ENCODE assay signal across 8 mouse cellular contexts in genomic region chr7:78890641-78891040, GRCm38 (mm10). TPM values are rescaled to one million over a fixed set of nuclear protein-coding genes. Genes with fewer than 3 reads are reported as not detected.
A peak's percentile ranks its signal among the peaks of the same experiment; 100 is the strongest.
DNase-seq lines count a peak whose midpoint lies in the region; ATAC-seq and TF ChIP-seq lines count a peak whose summit lies in the region.

No protein-coding gene starts in this region.

- 3% methylated on average over 16 of the region's 16 CpGs for WGBS in hindbrain, embryonic 11.5 days
- WGBS in hindbrain, embryonic 13.5 days = 3% methylated on average over 16 of the region's 16 CpGs
- 2% methylated on average over 16 of the region's 16 CpGs for WGBS in hindbrain, postnatal 0 days
- 2% methylated on average over 16 of the region's 16 CpGs for WGBS in midbrain, postnatal 0 days

- H3K9ac ChIP-seq in hindbrain, embryonic 11.5 days (ENCODE audit: low read depth, low read length) = no peak overlapping the region
- H3K9ac ChIP-seq in hindbrain, embryonic 13.5 days = no peak overlapping the region
- H3K9ac ChIP-seq in hindbrain, postnatal 0 days (replicated peaks; ENCODE audit: low read length) = no peak overlapping the region
- no peak overlapping the region for H3K9ac ChIP-seq in midbrain, postnatal 0 days (replicated peaks; ENCODE audit: low read length, poor library complexity, severe bottlenecking)

- 0 out of 2 replicates have a peak, but pooled peaks cover 7% of the 10 kb centered on the region for H3K4me1 ChIP-seq in hindbrain, embryonic 11.5 days (replicated peaks; ENCODE audit: control insufficient read depth, insufficient read depth, low read length)
- H3K4me1 ChIP-seq in hindbrain, embryonic 13.5 days (replicated peaks) = peaks cover 42% of the 10 kb centered on the region
- H3K4me1 ChIP-seq in hindbrain, postnatal 0 days (ENCODE audit: insufficient read depth, low read length) = peaks cover 3% of the 10 kb centered on the region; the same call in 1 of the 2 replicates
- H3K4me1 ChIP-seq in midbrain, postnatal 0 days (ENCODE audit: insufficient read depth, low read length) = peaks cover 15% of the 10 kb centered on the region; the same call in 1 of the 2 replicates

- H3K36me3 ChIP-seq in hindbrain, embryonic 11.5 days (ENCODE audit: control insufficient read depth, insufficient read depth, low read length) = no peaks in the 10 kb centered on the region
- no peaks in the 10 kb centered on the region for H3K36me3 ChIP-seq in hindbrain, embryonic 13.5 days
- H3K36me3 ChIP-seq in hindbrain, postnatal 0 days (ENCODE audit: insufficient read depth, low read length) = 0 out of 2 replicates have a peak, but pooled peaks cover 3% of the 10 kb centered on the region
- H3K36me3 ChIP-seq in midbrain, postnatal 0 days (ENCODE audit: insufficient read depth, low read length) = peaks cover 5% of the 10 kb centered on the region; the same call in 1 of the 2 replicates

- H3K9me3 ChIP-seq in hindbrain, embryonic 11.5 days (ENCODE audit: control insufficient read depth, low read length) = no peaks in the 10 kb centered on the region
- no peaks in the 10 kb centered on the region for H3K9me3 ChIP-seq in hindbrain, embryonic 13.5 days
- H3K9me3 ChIP-seq in hindbrain, postnatal 0 days (ENCODE audit: low read length) = no peaks in the 10 kb centered on the region
- H3K9me3 ChIP-seq in midbrain, postnatal 0 days (ENCODE audit: low read length) = no peaks in the 10 kb centered on the region

- intact Hi-C loops in left cerebral cortex, postnatal 36 days (cut with DNase I) = loop anchor here (1.0 kb wide), 1 partner anchor 99 kb away; no protein-coding TSS in a partner anchor

- H3K27me3 ChIP-seq in hindbrain, embryonic 11.5 days (ENCODE audit: control insufficient read depth, insufficient read depth, low read length) = peaks cover 4% of the 10 kb centered on the region; the same call in 1 of the 2 replicates
- peaks cover 11% of the 10 kb centered on the region; the same call in 1 of the 2 replicates for H3K27me3 ChIP-seq in hindbrain, embryonic 13.5 days
- no peaks in the 10 kb centered on the region for H3K27me3 ChIP-seq in hindbrain, postnatal 0 days (ENCODE audit: insufficient read depth, low read length)
- H3K27me3 ChIP-seq in midbrain, postnatal 0 days (ENCODE audit: insufficient read depth, low read length) = no peaks in the 10 kb centered on the region

- peak; percentile 97 for DNase-seq in hindbrain, embryonic 11.5 days (ENCODE audit: low spot score)
- peak; percentile 86 for DNase-seq in brain, adult 2 months (ENCODE audit: low read depth, low spot score)
- DNase-seq in hindbrain, postnatal 0 days (ENCODE audit: low spot score) = peak; percentile 91
- peak; percentile 71 to 83 for DNase-seq in left cerebral cortex, postnatal 36 days (ENCODE audit: low spot score in 2 of 2)
- DNase-seq in midbrain, postnatal 0 days (ENCODE audit: low spot score) = peak; percentile 82
- DNase-seq in spleen, postnatal 14 days (ENCODE audit: low spot score in 2 of 2) = peak; percentile 68 to 83

- no peak for ATAC-seq in hindbrain, embryonic 11.5 days (ENCODE audit: low FRiP score)
- no peak for ATAC-seq in hindbrain, embryonic 13.5 days (ENCODE audit: low FRiP score)
- peak; percentile 71 for ATAC-seq in erythroblast, adult 5-6 weeks (replicated peaks; ENCODE audit: low FRiP score, poor library complexity, severe bottlenecking)
- no peak for ATAC-seq in hindbrain, postnatal 0 days
- ATAC-seq in midbrain, postnatal 0 days (ENCODE audit: low FRiP score) = no peak

- no peak overlapping the region for H3K27ac ChIP-seq in hindbrain, embryonic 11.5 days (ENCODE audit: low read depth, low read length)
- no peak overlapping the region for H3K27ac ChIP-seq in hindbrain, embryonic 13.5 days
- H3K27ac ChIP-seq in hindbrain, postnatal 0 days = no peak overlapping the region
- no peak overlapping the region for H3K27ac ChIP-seq in midbrain, postnatal 0 days (ENCODE audit: low read depth, low read length)

- H3K4me3 ChIP-seq in hindbrain, embryonic 11.5 days (ENCODE audit: low read depth, low read length) = no peak overlapping the region
- H3K4me3 ChIP-seq in hindbrain, embryonic 13.5 days = no peak overlapping the region
- no peak overlapping the region for H3K4me3 ChIP-seq in hindbrain, postnatal 0 days (ENCODE audit: low read length)
- H3K4me3 ChIP-seq in midbrain, postnatal 0 days (ENCODE audit: low read depth, low read length) = no peak overlapping the region

- H3K4me2 ChIP-seq in hindbrain, embryonic 11.5 days (replicated peaks; ENCODE audit: low read depth, low read length) = no peak overlapping the region
- no peak overlapping the region for H3K4me2 ChIP-seq in hindbrain, embryonic 13.5 days
- no peak overlapping the region for H3K4me2 ChIP-seq in hindbrain, postnatal 0 days (ENCODE audit: low read depth, low read length)
- no peak overlapping the region for H3K4me2 ChIP-seq in midbrain, postnatal 0 days (ENCODE audit: low read depth, low read length, poor library complexity, severe bottlenecking)

- peak; percentile 97 for TF ChIP-seq CTCF in hindbrain, postnatal 0 days (IDR thresholded peaks at IDR 0.05; ENCODE audit: low read depth)
- TF ChIP-seq CTCF in midbrain, postnatal 0 days (IDR thresholded peaks at IDR 0.05) = peak; percentile 99

RNA-seq across cellular contexts. Expression of gene Aen, which starts 5.0 kb away (rescaled TPM):
- 37.4 and 43.7 TPM in 2 replicates for polyA plus RNA-seq in hindbrain, embryonic 11.5 days (2014; fragmentation: Nextera tagmentation; extraction: Ambion mirVana)
- polyA plus RNA-seq in hindbrain, embryonic 13.5 days (2015; fragmentation: Nextera tagmentation; extraction: Ambion mirVana) = 47.0 and 50.3 TPM in 2 replicates
- total RNA-seq in erythroblast, adult 5-6 weeks (2015; ENCODE audit: low replicate concordance) = 0.96 and 4.6 TPM in 2 replicates
- 10.0 and 17.6 TPM in 2 replicates for total RNA-seq in erythroblast, adult 5-6 weeks (2017; ENCODE audit: low replicate concordance)
- 36.6 and 43.0 TPM in 2 replicates for total RNA-seq in hindbrain, postnatal 0 days (2014; rRNA removed)
- 49.3 and 54.4 TPM in 2 replicates for polyA plus RNA-seq in hindbrain, postnatal 0 days (2015; fragmentation: Nextera tagmentation; extraction: Ambion mirVana)
- 10 to 100 TPM; 20.2 to 24.0 TPM for total RNA-seq in left cerebral cortex, postnatal 36 days (2021)
- total RNA-seq in midbrain, postnatal 0 days (2014; rRNA removed) = 31.2 and 40.3 TPM in 2 replicates
- 48.5 and 53.2 TPM in 2 replicates for polyA plus RNA-seq in midbrain, postnatal 0 days (2015; fragmentation: Nextera tagmentation; extraction: Ambion mirVana)

RNA-seq across cellular contexts. Expression of gene Isg20, which starts 22.6 kb away (rescaled TPM):
- polyA plus RNA-seq in hindbrain, embryonic 11.5 days (2014; fragmentation: Nextera tagmentation; extraction: Ambion mirVana) = 0.14 and 0.56 TPM in 2 replicates
- polyA plus RNA-seq in hindbrain, embryonic 13.5 days (2015; fragmentation: Nextera tagmentation; extraction: Ambion mirVana) = 0.40 and 0.42 TPM in 2 replicates
- 792 and 830 TPM in 2 replicates for total RNA-seq in erythroblast, adult 5-6 weeks (2015; ENCODE audit: low replicate concordance)
- 550 and 581 TPM in 2 replicates for total RNA-seq in erythroblast, adult 5-6 weeks (2017; ENCODE audit: low replicate concordance)
- 2.0 and 4.1 TPM in 2 replicates for total RNA-seq in hindbrain, postnatal 0 days (2014; rRNA removed)
- polyA plus RNA-seq in hindbrain, postnatal 0 days (2015; fragmentation: Nextera tagmentation; extraction: Ambion mirVana) = 0.76 and 1.3 TPM in 2 replicates
- total RNA-seq in left cerebral cortex, postnatal 36 days (2021) = 1 to 10 TPM; 1.2 TPM
- 1.2 and 4.9 TPM in 2 replicates for total RNA-seq in midbrain, postnatal 0 days (2014; rRNA removed)
- 0.57 and 1.4 TPM in 2 replicates for polyA plus RNA-seq in midbrain, postnatal 0 days (2015; fragmentation: Nextera tagmentation; extraction: Ambion mirVana)

RNA-seq across cellular contexts. Expression of gene Det1, which starts 43.6 kb away (rescaled TPM):
- polyA plus RNA-seq in hindbrain, embryonic 11.5 days (2014; fragmentation: Nextera tagmentation; extraction: Ambion mirVana) = 17.8 and 21.3 TPM in 2 replicates
- polyA plus RNA-seq in hindbrain, embryonic 13.5 days (2015; fragmentation: Nextera tagmentation; extraction: Ambion mirVana) = 15.5 and 18.5 TPM in 2 replicates
- total RNA-seq in erythroblast, adult 5-6 weeks (2015; ENCODE audit: low replicate concordance) = 7.3 and 8.6 TPM in 2 replicates
- total RNA-seq in erythroblast, adult 5-6 weeks (2017; ENCODE audit: low replicate concordance) = 3.9 and 6.8 TPM in 2 replicates
- 10.4 and 13.6 TPM in 2 replicates for total RNA-seq in hindbrain, postnatal 0 days (2014; rRNA removed)
- 6.4 and 6.9 TPM in 2 replicates for polyA plus RNA-seq in hindbrain, postnatal 0 days (2015; fragmentation: Nextera tagmentation; extraction: Ambion mirVana)
- total RNA-seq in left cerebral cortex, postnatal 36 days (2021) = 1 to 10 TPM; 6.0 to 6.4 TPM
- 12.1 and 13.2 TPM in 2 replicates for total RNA-seq in midbrain, postnatal 0 days (2014; rRNA removed)
- polyA plus RNA-seq in midbrain, postnatal 0 days (2015; fragmentation: Nextera tagmentation; extraction: Ambion mirVana) = 5.8 and 6.2 TPM in 2 replicates

Comparison
In these comparisons a context has a peak if more than half of its experiments do, and no peak if none do; other contexts are left out.
1. RNA of gene Isg20, which starts 22.6 kb away (total RNA-seq): 550 to 830 TPM in erythroblast, adult 5-6 weeks; 2.0 to 4.1 TPM in hindbrain, postnatal 0 days, 1.2 to 4.9 TPM in midbrain, postnatal 0 days and 1.2 TPM in left cerebral cortex, postnatal 36 days; every median in the first group is over 10 times any median in the second.
2. Peak in every context shown above with its lines, with median percentiles within 50 percentile points of each other: DNase-seq.